Mouse (Mus musculus) thymus, adult 18-20 months (tissue): ENCODE measurements around the gene Myo16.

Source experiments
- DNase-seq, 2 experiments: peaks; one replicate each; pipeline ENCODE4 v3.0.0; 2022; ENCODE audit warnings: mixed read lengths in 2 of 2

Gene Myo16

DNA sequence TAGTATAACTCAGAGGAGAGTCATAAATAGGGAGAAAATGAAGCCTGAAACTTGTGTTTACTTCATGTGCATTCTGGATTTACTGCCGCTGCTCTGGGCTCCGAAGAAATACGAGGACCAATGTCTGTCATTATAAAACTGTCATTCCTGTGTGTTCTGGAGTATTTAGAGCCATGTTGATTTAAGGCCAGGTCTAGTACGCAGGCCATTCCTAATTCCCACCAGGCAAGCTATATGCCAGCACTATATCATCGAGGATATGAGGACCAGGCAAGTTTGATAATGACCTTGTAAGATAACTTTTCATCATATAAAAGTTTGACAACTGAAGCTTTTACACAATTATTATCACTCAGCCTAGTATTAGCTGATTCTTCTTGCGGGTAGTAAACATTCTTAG is 153.6 kb downstream of the Myo16 start:
- DNase-seq: no peak

DNA sequence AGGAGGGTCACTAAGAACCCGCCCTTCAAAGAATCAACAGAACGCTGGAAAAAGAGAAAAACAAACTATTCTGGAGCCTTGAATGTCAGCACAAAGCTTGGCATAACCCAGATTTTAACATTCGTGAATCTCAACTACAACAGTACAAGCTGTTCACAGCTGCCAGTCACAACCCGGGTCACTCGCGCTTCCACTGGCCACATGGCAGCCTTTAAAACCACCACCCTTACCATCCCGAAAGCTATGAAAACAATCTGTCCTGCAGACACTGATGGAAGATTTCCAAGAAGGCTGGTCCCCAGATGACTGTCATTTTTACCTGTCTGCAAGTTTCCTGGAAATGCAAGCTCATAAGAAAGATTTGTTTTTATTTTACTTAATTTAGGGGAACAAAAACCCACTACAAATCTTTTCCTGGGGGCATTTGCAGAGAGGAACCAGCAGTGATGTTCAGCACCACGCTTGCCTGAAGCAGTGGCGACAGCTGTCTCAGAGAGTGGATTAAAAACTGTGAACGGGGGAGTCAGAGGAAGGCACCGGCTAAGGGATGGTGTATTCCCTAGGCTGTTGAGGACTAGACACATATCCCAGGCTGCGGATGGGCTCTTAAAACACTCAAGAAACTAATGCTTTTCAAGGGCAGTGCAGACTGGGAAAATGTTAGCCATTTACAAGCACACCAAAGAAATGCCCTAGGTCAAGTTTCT is 154.2 kb downstream of the Myo16 start:
- no peak for DNase-seq

DNA sequence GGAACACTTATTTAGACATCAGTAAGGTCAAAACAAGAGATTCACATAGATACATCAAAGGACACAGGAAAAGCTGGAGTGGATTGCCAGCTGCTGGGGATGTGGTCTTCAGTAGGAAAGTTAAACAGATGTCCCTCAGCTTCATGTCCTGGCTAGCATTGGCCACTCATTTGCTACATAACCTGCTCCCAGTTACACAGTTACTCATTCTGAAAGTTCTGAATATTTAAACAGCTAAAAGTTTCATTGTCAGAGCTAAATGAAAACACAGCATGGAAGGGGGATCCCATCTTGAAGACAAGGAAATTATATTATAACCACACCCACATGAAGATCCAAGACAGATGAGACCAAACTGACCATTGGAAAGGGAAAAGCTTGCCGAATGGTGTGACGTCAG is 156.8 kb downstream of the Myo16 start:
- no peak for DNase-seq

DNA sequence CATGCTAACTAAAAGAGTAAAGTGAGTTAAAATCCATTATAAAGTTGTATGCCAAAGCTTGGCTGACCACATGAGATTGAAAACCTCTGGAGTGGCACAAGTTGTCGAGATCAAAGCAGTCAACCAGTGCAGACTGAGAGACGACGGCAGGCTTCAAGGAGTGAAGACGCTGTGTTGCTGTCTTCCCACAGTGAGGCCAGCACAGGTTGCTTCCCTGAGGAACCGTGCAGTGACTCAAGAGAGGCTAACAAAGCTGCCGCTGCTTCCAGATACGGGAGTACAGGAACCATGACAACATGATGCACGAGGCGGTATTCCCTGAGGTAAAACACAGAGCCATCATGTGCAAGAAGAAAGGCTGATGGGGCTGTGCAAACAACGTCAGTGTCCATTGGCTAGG is 158.6 kb downstream of the Myo16 start:
- no peak for DNase-seq

DNA sequence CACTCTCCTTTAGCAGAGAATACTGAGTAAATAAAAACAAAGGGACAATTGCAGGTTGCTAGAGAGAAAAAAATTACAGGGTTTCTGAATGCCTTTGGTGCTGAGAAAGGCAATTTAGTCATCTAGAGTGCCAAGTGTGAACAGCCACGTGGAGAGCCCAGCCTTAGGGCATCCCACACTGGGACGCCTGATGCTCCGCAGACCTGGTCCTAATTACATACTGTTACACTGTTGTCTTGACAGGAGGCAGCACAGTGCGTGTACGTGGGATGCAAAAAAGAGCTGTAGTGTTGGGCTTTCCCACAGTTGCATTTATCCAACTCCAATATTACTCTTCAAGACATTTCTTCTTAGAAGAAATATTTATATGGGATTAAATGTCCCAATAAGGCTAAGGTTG is 162.5 kb downstream of the Myo16 start:
- DNase-seq: no peak

DNA sequence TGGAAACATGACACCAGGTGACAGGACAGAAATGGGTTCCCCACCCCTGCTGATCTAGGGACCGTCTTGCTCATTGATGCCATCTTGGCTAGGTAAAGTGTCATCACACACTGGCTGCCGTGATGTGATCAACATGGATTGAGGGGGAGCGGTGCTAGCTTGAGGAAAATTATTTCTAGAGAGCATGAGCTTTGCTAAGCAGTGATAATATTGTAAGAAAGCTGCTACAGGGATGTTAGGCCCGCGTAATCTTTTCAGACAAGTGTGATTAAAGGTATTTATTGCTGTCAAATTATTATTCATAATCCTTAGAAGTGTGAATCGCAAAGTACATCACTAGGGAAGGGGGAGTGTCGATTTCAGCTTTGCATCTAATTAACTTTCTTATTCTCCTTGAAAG is 164.4 kb downstream of the Myo16 start:
- DNase-seq: no peak

DNA sequence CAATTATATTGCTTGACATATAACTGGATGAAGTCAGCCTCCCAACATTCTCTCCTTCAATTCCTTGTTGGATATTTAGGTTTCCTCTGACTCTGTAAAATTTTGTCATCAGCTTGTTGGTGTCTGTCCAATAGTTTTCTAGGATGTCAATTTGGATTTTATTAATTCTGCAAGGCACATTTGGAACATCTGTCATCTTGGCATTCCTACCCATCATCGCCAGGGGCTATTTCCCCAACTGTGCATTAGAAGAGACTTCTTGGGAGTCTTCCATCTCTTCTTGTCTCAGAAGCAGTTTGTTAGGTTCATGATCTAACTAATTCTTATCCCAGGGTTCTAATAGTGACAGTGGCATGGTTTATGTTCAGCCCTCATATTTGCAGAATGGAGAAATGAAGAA is 196.7 kb downstream of the Myo16 start:
- no peak for DNase-seq

DNA sequence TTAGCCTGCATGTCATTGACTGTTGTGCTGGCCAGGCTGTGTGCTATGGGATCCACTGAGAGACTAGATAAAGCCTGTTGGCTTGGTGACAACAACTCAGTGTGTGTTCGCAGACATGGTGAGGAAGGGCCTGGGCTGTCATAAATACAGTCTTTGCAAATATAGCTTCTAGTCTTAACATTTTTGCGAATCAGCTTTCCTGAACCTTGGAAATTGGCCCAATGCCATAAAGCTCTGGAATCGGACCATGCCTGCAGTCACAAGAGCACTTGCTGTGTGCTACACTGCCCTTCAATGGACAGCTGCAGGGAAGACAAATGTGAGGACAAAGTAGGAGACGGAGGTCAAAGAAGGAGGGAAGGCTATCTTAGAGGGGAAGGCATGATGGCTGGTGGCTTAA is 205.0 kb downstream of the Myo16 start:
- no peak for DNase-seq

DNA sequence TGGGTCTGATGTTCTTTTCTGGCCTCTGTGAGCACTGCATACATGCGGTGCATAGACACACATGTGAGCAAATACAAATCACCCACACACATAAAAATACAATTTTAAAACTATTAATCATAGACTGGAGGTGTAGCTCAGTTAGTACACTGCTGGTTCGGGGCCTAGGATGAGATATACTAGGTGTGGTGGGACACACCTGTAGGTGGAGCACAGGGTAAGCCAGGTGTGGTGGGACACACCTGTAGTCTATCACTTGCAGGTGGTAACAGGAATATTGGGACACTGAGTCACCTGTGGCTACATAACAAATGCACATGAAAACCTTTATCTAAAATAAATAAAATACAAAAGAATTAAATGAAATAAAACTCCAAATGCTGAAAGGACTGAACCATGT is 209.2 kb downstream of the Myo16 start:
- DNase-seq: no peak

DNA sequence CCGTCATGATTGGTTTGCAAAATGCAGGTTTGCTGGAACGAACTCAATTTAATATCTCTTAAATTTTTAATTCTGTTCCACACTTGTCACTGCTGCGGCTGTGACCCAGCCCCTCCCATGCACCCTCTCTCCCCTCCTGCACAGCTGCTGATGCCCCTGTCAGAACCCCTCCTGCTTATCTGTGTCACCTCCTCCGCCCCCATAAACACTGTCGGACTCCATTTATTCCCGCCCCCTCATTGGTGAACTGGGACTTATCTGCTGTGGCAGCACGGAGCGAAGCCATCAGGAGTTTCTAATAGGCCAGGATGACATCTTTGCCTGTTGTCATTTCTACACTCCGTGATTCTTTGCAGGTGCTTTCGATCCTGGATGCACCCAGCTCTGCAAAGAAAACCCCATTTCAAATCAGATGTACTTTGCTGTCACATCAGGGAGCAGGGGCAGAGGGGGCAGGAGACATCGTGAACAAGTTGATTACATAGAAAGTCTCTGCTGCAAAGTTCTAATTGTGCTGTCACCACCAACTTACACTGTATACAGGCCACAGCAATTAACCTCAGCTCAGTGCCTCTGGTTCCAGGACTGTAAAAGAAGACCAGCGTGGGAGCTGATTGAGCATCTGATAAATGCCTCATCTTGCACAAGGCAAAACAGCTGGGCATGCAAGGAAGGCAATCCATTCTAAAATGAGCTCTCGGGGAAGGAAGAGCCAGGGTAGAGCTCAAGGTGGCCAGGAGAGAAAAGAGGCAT is 210.1 kb downstream of the Myo16 start:
- DNase-seq: no peak

DNA sequence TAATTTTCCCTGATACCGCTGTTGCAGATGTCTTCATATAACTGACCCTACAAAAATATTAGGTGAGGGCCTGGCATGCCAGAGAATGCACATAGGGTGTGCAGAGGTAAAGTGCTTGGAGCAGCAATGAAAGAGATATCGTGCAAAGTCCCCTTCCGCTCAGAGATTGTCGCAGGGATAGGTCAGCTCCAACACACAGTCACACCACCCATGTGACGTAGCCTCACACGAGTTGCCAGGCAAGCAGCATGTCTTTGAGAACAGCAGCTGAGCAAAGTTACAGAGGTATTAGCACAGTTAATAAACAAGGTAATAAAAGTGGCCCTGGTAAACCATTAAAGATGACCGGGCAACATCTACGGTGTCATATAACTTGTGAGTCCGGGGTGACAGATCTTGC is 212.4 kb downstream of the Myo16 start:
- no peak for DNase-seq

DNA sequence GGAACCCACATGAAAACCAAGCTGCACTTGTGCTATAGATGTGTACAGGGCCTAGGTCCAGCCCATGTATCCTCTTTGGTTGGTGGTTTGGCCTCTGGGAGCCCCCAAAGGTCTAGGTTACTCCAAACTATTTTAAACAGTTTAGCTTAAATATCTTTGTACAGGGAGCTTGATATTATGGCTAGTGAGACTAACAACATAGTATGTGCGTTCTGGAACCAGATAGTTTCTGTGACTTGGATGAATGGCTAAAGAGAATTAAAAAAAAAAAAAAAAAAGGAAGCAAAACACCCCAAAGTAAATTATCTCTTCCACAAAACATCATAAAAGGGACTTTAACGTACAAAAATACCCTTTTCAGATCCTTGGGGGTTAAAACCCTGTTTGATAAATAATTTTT is 218.9 kb downstream of the Myo16 start:
- no peak for DNase-seq

DNA sequence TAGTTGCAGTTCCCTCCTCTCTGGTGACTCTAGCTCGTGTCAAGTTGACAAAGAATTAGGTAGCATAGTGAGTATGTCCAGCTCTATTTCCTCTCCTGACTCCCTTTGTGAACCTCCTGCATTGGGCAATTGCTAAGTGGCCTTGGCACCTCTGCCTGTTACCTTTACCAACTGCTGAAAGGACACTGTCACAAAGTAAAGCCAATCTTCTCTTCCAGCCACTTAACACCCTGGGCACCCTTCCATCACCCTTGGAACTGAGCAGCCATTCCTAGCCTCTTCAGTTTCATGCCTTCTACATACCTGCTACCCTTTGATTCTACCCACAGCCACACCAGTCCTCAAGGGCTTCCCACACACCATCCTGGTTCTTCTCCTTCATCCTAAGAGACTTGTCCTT is 233.4 kb downstream of the Myo16 start:
- DNase-seq: no peak

DNA sequence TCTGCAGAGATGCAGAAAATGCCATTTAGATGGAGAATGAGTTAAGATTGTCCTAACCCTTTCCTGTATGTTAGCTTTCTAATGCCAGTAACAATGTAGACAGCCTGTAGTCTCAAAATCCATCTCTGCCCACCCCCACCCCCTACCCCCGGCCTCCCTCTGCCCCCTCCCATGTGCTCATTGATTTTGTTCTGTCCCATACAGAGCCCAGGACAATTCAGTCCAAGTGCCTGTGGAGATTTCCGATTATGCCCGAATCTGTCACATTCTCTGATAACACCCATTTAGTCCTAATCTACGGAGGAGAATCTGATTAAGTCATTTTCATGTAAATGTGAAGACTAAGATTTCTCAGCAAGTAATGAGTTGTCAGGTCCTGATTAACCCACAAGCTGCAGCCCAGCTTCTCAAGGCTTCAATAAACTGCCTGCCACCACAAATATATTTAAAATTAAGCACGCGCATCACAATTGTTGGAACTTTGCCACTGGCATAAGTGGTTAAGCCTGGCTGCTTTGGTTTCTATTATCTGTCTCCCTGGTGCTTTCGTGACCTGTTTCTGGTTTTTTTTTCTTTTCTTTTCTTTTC is 237.5 kb downstream of the Myo16 start:
- DNase-seq: no peak

DNA sequence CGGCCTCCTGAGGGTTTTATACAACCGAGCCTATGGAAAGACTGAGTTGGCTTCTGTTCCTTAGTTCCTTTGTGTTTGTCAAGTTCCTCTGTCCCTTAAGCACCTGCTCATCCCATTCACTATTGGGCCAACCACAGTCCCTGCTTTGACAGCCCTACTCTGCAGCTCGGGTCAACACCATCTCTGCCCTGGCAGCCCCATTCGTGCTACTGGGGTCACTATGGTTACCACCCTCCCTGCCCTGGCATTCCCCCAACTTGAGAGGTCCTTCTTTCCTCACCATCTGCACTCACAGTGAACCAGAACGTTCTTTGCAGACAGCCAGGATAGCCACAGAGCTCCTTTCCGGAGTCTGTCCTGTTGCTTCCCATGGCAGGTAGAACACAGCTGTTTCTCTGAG is 238.2 kb downstream of the Myo16 start:
- DNase-seq: no peak

DNA sequence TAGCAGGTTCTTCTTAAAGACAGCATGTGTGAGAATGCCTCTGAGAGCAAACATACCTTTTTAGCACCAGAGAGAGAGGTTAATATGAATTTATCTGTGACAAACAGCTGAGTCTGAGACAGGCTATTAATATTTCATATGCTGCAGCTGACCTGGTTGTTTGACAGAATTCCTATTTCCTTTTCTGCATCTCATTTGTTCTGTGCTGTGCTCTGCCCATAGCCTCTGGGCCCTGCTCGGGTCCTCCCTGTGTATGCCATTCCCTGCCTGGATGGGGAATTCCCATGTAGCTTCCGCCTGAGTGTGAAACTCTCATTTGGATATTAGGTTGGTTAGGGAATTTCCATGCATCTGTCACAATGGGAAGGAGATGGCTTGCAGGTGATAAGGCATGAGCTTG is 240.8 kb downstream of the Myo16 start:
- no peak for DNase-seq

DNA sequence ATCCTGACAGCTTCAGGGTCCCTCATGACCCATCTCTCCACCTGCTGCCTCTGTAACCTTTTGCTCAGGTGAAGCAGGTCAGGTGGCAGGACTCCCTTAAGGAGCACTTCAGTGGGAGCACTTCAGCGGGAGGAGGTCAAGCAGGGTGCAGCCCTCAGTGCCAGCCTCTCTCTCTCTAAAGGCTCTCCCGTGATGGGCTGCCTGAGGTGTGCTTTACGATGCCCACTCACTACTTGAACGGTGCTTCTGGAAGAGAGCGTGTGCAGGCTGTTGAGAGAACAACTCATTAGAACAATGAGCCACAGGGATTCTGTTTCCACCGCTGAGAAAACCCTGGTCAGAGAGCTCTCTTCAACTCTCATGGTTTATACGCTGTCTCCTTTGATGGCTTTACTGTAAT is 241.4 kb downstream of the Myo16 start:
- DNase-seq: no peak

DNA sequence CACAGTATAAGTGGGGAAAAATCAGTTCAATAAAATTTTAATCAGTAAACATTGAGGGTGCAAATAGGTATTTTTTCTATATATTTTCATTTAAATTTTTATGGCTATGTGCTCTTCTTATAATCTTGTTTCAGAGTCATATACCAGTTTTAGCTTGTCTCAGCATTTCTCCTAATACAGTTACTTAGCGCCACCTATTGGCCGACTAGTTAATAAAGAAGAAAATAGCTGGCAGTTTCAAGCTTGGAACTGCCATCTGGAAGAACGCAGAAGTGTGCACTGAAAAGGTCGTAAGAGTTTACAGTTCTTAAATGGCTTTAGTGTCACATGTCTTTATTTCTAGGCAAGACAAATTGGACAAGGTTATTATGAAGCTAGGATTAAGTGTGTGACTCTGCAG is 248.9 kb downstream of the Myo16 start:
- DNase-seq: no peak

DNA sequence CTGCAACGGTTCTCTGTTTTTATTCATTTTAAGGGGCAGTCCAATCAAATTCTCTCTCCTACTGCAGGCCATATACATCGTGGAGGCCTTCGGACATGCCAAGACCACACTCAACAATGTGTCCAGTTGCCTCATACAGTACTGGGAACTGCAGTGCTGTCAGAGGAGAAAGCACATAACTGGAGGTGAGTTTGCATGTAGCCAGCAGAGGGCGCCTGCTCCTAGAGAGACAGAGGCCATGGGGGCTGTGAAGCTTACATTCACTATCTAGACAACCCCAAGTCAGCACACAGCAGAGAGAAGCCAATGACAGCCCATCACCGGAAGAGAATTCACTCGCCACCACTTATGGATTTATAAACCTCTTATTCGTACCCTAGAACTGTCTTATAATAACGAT is 251.8 kb downstream of the Myo16 start:
- no peak for DNase-seq

DNA sequence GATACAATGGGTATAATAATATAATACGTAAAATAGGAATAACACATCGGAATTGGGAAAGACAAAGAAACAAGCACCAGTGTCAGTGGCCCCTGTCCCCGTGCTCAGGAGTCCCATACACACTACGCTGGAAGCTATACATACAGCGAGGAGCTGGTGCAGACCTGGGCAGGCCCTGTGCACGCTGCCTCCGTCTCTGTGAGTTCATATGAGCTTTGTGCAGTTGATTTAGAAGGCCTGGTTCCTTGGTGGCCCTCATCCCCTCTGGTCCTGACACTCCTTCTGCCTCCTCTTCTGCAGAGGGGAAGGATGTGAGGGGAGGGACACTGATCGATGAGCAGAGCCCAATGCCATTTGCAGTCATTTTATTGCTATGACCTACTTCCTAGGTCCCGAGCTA is 255.3 kb downstream of the Myo16 start:
- DNase-seq: no peak

DNA sequence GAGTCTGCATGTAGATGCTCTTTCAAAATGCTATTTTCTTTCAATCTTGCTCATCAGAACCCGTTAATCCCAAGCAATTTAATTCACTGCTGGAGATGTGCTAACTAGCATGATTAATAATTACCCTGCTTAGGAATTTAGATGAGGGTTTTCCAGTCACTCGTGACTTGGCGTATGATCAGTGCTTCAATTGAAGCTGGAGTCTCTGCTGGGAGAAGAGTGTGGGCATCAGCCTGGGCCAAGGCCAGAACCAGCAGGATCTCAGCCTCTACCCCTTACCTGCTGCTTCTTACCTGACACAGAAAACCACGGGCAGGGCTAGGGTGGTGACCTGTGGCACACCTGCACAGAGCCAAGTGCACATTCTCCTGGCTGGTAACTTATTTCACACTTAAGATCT is 257.8 kb downstream of the Myo16 start:
- no peak for DNase-seq

DNA sequence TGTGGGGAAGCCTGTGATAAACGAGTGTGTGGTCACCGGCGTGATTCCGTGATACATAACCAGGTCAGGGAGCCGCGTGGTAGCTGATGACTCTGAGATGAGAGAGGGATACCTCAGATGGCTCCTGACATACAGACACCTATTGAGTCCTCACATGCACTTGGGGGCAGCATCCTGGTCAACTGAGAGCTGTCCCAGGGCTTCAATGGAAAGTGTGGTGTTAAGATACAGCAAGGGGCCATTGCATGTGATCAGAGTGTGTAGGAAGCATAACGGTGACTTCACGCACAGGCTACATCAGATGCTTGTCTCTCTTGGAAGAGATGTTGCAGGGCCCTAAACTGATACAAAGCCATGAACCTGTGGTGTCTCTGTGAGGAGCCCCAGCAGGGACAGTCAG is 260.2 kb downstream of the Myo16 start:
- DNase-seq: no peak

DNA sequence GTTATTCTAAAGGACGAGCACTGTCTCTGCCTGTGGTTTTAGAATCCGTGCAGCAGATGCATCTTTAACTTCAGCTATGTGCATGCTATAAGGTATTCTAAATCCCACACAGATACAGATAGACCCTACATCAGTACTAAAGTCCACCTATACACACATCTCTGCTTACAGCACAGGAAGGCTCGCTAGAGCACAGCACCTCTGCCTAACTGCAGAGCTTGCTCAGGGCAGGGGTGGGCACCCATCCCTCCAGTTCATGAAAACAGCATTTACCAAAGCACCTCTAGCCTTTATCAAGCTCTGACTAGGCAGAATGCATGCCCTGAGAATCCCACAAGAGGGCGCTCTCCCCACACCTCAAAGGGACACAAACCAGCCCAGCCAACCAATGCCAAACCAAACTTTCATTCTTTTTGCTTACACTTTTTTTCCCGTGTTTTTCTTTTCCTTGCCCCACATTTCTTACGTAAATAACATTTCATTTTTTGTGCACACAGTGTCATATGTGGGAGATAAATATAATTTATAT is 261.0 kb downstream of the Myo16 start:
- DNase-seq: no peak

DNA sequence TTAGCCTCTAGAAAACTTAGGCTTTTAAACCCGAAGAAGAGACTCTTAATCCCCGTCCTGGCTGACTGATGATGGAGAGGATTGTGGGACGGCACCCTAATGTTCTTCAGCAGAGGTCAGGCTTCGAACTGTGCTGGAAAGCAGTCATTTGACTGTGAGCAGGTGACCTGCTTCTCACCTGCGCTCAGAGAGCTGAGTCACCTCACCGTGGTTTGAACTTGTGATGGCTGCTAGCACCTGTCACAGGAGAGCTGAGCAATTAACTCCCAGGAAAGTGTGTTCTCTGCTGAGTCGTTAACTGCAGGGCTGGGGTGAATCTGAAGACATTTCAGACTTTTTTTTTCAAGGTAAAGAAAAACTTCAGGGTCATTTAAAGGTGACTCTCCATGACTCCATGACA is 261.6 kb downstream of the Myo16 start:
- no peak for DNase-seq
